Mouse (Mus musculus): ENCODE measurements around the gene Cadm3.

DNA sequence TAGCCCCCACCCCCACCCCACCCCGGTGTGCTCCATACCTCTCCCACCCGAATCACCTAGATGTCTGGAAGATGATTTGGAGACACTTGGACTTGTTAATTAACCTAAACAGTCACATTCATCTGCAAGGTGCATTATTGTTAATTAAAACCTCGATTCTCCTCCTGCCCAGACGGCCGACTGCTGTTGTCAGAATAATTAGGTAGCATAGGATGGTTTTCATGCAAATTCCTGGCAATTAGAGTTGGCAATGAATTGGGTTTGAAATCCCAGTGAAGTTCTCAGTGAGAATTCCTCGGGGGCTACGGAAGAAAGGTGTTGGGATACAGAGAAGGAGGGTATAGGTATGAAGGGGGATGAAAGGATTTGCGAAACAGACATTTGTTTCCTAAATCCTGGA lies 39.0 kb downstream of the Cadm3 start:
- TF ChIP-seq CTCF (IDR thresholded peaks at IDR 0.05; ENCODE audit: borderline replicate concordance, extremely low read depth, insufficient read depth, insufficient read length) (no peak), POLR2A (IDR thresholded peaks at IDR 0.05; ENCODE audit: borderline replicate concordance, extremely low read depth, insufficient read depth, insufficient read length, poor library complexity, severe bottlenecking) (no peak)

All from brain, embryonic 14.5 days (tissue).